Mouse (Mus musculus): ENCODE results near the gene Psmd2. TPM values are rescaled to one million over a fixed set of nuclear protein-coding genes. Genes with fewer than 3 reads are reported as not detected.

The Psmd2 gene
- polyA plus RNA-seq, 1 experiment from 2014 or later, result 339 TPM

DNA sequence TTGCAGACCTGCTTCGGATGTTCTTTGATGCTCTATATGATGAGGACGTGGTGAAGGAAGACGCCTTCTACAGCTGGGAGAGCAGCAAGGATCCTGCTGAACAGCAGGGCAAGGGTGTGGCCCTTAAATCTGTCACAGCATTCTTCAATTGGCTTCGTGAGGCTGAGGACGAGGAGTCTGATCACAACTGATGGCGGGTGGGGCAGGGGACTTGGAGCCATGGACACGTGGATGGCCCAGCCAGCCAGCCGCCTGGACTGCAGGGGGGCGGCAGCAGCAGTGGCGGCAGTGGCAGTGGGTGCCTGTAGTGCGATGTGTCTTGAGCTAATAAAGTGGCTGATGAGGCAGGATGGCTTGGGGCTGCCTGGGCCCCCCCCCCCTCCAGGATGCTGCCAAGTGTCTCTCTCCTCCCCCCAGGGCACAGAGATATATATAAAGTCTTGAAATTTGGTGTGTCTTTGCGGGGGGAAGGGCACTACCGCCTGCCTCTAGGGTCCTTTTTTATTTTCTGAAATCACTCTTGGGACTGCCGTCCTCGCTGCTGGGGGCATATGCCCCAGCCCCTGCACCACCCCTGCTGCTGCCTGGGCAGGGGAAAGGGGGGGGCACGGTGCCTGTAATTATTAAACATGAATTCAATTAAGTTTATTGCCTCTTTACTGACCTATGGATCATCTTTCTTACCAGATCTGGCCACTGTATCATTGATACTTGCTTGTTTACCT lies 41.0 kb downstream of the Psmd2 start:
- peaks cover 47% of the 10 kb centered on the region for H3K36me3 ChIP-seq
- peaks cover 29% of the 10 kb centered on the region for H3K4me1 ChIP-seq
- peaks cover 6% of the 10 kb centered on the region; the same call in 1 of the 2 replicates for H3K27me3 ChIP-seq
- no peak for ATAC-seq (ENCODE audit: insufficient number of reproducible peaks, insufficient read depth, low FRiP score, low TSS enrichment, low read depth)
- H3K4me2 ChIP-seq, result peak overlapping the region; percentile 83
- peak overlapping the region; percentile 63 for H3K4me3 ChIP-seq
- WGBS, result 44% methylated on average over 16 of the region's 16 CpGs
- H3K9ac ChIP-seq, result 0 out of 2 replicates have a peak overlapping the region, but pooled peaks have one; percentile 0
- no peak overlapping the region for H3K27ac ChIP-seq
- H3K9me3 ChIP-seq, result no peaks in the 10 kb centered on the region

DNA sequence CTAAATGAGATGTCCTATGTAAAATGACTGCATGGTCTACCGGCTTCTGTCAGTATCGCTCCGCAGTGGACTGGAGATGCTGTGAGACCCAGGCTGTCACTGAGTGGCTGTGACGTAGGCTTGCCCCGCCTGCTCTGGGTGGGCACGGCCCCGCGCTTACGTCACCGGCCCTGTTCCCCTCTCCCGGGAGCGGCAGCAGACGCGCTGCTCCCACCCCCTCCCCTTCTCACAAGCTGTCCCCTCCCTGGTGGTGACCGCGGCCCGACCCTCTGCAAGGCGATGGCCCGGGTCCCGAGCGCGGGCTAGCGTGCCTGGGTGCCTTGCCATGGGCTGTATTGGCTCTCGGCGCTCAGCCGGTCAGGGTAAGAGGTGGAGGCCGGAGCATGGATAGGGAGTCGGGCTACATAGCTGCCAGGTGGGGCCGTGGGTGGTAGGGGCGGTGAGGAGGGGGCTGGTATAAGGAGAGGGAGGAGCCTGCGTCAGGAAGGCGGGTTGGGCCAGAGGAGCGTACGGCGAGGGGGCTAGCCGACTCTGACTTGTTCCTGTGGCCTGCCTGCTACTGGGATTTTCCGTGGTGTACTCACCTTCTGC lies 41.8 kb downstream of the Psmd2 start, which contains the start of gene Fam131a:
Fam131a (plus strand) TSS at position 131 of the 591 bp plus-strand sequence.
- Histone ChIP-seq H3K9ac (peak within 1 kb of the TSS; percentile 75), H3K27me3 (peaks cover 6% of the 10 kb centered on the region; the same call in 1 of the 2 replicates), H3K4me3 (peak within 1 kb of the TSS; percentile 63), H3K27ac (peak within 1 kb of the TSS; percentile 87), H3K9me3 (no peaks in the 10 kb centered on the region), H3K4me2 (peak within 1 kb of the TSS; percentile 83), H3K36me3 (peaks cover 39% of the 10 kb centered on the region), H3K4me1 (peaks cover 29% of the 10 kb centered on the region)
- WGBS, result under 1% methylated on average over 35 of the region's 37 CpGs
- peak; percentile 86 for ATAC-seq (ENCODE audit: insufficient number of reproducible peaks, insufficient read depth, low FRiP score, low TSS enrichment, low read depth)

DNA sequence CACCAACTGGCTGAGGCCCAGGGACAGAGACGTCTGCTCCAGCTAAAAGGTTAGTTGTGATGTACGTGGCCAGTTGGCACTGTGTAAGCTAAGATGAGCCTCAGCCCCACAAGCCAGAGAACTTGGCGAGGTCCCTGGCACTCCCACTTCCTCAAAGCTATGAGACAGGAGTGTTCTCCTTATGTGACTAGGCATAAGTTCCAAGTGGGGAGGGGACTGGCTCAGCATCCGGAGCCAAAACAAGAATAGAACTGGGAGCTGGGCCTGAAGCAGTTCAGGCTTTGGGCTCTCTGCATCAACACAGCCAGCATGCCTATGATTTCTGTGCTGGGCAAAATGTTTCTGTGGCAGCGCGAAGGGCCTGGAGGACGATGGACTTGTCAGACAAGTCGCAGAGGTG lies 43.3 kb downstream of the Psmd2 start:
- no peak for ATAC-seq (ENCODE audit: insufficient number of reproducible peaks, insufficient read depth, low FRiP score, low TSS enrichment, low read depth)
- WGBS, result 70% methylated on average over 8 of the region's 8 CpGs
- H3K9me3 ChIP-seq, result no peaks in the 10 kb centered on the region
- peaks cover 31% of the 10 kb centered on the region for H3K36me3 ChIP-seq
- peak overlapping the region; percentile 77; the same call in 1 of the 2 replicates for H3K4me2 ChIP-seq
- H3K4me3 ChIP-seq, result no peak overlapping the region
- H3K27me3 ChIP-seq, result peaks cover 6% of the 10 kb centered on the region; the same call in 1 of the 2 replicates
- no peak overlapping the region for H3K9ac ChIP-seq
- peaks cover 29% of the 10 kb centered on the region for H3K4me1 ChIP-seq
- H3K27ac ChIP-seq, result no peak overlapping the region

DNA sequence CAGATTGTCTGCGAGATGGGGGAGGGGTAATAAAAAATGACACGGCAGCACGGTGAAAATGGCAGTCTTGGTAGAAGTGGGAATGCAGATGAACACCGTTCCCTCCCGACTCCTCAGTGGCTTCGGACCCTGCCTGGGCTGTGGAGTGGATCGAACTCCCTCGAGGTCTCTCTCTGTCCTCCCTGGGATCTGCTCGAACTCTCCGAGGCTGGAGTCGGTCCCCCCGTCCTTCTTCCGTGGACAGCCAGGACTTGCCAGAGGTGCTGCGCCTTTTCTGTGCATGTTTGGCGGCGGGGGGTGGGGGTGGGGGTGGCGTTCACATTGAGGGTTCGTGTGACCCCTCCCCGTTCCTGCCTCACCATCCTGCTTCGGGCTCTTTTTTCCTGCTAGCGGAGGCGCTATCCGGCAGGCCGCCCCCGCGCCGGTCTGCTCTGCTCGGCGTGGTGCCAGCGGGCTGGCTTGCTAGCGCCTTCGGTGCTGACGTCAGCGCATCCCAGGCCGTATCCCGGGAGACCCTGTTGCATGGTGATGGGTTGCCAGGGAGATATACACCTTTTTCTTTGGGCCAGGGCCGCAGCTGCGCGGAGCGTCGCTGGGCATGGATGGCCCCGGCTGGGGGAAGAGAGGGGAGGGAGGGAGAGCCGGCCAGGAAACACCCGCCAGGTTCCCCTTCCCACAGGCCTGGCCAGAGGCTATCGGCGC lies 44.3 kb downstream of the Psmd2 start:
- H3K27ac ChIP-seq, result no peak overlapping the region

DNA sequence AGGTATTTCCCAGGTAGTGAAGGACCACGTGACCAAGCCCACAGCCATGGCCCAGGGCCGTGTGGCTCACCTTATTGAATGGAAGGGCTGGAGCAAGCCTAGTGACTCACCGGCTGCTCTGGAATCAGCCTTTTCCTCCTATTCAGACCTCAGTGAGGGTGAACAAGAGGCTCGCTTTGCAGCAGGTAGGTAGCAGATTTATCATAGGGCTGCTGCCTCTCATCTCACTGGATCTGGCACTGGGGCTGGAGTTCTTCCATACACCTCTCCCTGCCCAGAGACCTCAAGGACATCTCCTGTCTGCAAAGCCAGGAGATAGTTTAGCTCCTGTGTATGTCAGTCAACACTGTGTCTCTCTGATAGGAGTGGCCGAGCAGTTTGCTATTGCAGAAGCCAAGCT lies 47.8 kb downstream of the Psmd2 start:
- H3K4me1 ChIP-seq, result peaks cover 31% of the 10 kb centered on the region
- no peak overlapping the region for H3K27ac ChIP-seq
- WGBS, result 77% methylated on average over 5 of the region's 5 CpGs
- no peak overlapping the region for H3K9ac ChIP-seq
- ATAC-seq (ENCODE audit: insufficient number of reproducible peaks, insufficient read depth, low FRiP score, low TSS enrichment, low read depth), result no peak
- H3K36me3 ChIP-seq, result peaks cover 24% of the 10 kb centered on the region
- no peaks in the 10 kb centered on the region for H3K9me3 ChIP-seq
- H3K4me2 ChIP-seq, result no peak overlapping the region
- no peak overlapping the region for H3K4me3 ChIP-seq
- H3K27me3 ChIP-seq, result peaks cover 6% of the 10 kb centered on the region; the same call in 1 of the 2 replicates

More for the DNA sequence above, 44.3 kb downstream of the Psmd2 start:
- Histone ChIP-seq H3K36me3 (peaks cover 25% of the 10 kb centered on the region), H3K9me3 (no peaks in the 10 kb centered on the region), H3K4me2 (peak overlapping the region; percentile 77), H3K4me1 (peaks cover 29% of the 10 kb centered on the region), H3K4me3 (peak overlapping the region; percentile 43), H3K9ac (peak overlapping the region; percentile 71), H3K27me3 (peaks cover 6% of the 10 kb centered on the region; the same call in 1 of the 2 replicates)
- peak; percentile 56 for ATAC-seq (ENCODE audit: insufficient number of reproducible peaks, insufficient read depth, low FRiP score, low TSS enrichment, low read depth)
- 2% methylated on average over 46 of the region's 46 CpGs for WGBS

DNA sequence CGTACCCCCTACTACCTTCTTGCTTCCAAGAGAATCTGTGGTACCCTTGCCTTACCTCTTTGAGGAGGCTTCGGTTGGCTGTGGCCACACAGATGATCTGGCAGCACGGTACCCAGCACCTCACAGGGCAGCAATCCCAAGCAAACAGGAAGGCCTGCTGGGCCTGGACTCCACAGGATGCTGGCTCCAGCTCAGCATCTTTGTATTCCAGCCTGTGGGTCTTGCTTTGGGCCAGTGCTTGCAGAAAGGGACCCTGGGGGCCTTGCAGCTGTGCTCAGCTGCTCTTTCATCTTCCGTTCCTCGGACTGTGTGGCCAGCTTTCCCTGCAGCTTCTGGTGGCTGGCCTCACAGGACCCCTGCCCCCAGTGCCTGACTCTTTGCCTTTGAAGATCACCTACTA lies 48.6 kb downstream of the Psmd2 start:
- Histone ChIP-seq H3K4me2 (no peak overlapping the region), H3K36me3 (peaks cover 26% of the 10 kb centered on the region), H3K27ac (no peak overlapping the region), H3K4me3 (no peak overlapping the region), H3K9me3 (no peaks in the 10 kb centered on the region), H3K27me3 (peaks cover 6% of the 10 kb centered on the region; the same call in 1 of the 2 replicates), H3K9ac (0 out of 2 replicates have a peak overlapping the region, but pooled peaks have one; percentile 17), H3K4me1 (peaks cover 27% of the 10 kb centered on the region)
- ATAC-seq (ENCODE audit: insufficient number of reproducible peaks, insufficient read depth, low FRiP score, low TSS enrichment, low read depth), result no peak
- 37% methylated on average over 5 of the region's 5 CpGs for WGBS

DNA sequence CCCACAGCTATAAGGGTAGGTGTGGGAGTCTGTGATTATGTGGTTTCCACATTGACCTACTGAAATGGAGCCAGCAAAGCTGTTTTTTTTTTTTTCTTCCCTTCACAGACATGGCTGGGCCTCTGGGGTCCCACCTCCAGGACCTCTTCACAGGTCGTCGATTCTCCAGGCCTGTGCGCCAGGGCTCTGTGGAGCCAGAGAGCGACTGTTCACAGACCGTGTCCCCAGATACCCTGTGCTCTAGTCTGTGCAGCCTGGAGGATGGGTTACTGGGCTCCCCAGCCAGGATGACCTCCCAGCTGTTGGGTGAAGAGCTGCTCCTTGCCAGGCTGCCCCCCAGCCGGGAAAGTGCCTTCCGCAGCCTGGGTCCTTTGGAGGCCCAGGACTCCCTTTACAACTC lies 49.9 kb downstream of the Psmd2 start:
- H3K27me3 ChIP-seq, result peaks cover under 1% of the 10 kb centered on the region; the same call in 1 of the 2 replicates
- no peak overlapping the region for H3K4me3 ChIP-seq
- peak; percentile 28; the same call in 1 of the 2 replicates for ATAC-seq (ENCODE audit: insufficient number of reproducible peaks, insufficient read depth, low FRiP score, low TSS enrichment, low read depth)
- H3K4me1 ChIP-seq, result peaks cover 19% of the 10 kb centered on the region
- H3K36me3 ChIP-seq, result peaks cover 38% of the 10 kb centered on the region
- 0 out of 2 replicates have a peak overlapping the region, but pooled peaks have one; percentile 36 for H3K4me2 ChIP-seq
- WGBS, result 55% methylated on average over 7 of the region's 7 CpGs
- peak overlapping the region; percentile 52 for H3K9ac ChIP-seq
- peak overlapping the region; percentile 81 for H3K27ac ChIP-seq
- no peaks in the 10 kb centered on the region for H3K9me3 ChIP-seq

DNA sequence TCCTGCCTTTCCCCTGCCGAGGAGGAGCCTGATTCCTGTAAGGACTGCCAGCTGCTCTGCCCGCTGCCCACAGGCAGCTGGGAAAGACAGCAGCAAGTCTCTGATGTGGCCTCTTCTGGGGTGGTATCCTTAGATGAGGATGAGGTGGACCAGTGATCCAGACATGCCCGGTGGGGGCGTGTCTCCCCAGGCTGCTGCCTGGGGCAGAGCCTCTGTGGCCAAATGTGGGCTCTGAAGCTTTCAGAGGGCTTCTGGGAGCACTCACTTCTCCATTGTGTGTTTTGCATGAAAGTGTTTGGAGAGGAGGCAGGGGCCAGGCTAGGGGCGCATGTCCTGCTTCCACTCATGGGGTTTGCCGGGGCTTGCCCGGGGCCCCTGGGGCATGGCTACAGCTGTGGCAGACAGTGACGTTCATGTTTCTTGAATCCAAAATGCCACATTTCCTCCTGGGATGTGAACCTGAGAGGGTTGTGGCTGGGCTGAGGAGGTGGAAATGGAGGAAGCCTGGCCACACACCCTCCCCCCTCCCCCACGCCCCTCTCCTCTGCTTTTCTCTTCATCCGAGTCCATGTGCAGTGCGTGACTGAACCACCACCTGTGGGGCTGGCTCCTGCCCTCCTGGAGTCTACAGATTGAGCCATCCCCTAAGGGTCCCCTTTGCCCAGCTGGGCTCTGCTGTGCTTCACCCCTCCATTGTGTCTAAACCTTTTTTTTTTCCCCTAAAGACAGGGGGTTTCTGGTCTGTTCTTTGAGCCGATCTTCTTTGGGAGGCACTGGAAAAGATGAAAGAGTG lies 50.5 kb downstream of the Psmd2 start:
- H3K27ac ChIP-seq, result peak overlapping the region; percentile 81
- H3K4me3 ChIP-seq, result no peak overlapping the region
- no peaks in the 10 kb centered on the region for H3K27me3 ChIP-seq
- H3K36me3 ChIP-seq, result peaks cover 44% of the 10 kb centered on the region
- peak overlapping the region; percentile 36 for H3K4me2 ChIP-seq
- H3K9ac ChIP-seq, result peak overlapping the region; percentile 52
- ATAC-seq (ENCODE audit: insufficient number of reproducible peaks, insufficient read depth, low FRiP score, low TSS enrichment, low read depth), result peak; percentile 62; the same call in 1 of the 2 replicates
- peaks cover 17% of the 10 kb centered on the region for H3K4me1 ChIP-seq
- H3K9me3 ChIP-seq, result no peaks in the 10 kb centered on the region
- WGBS, result 9% methylated on average over 12 of the region's 12 CpGs

DNA sequence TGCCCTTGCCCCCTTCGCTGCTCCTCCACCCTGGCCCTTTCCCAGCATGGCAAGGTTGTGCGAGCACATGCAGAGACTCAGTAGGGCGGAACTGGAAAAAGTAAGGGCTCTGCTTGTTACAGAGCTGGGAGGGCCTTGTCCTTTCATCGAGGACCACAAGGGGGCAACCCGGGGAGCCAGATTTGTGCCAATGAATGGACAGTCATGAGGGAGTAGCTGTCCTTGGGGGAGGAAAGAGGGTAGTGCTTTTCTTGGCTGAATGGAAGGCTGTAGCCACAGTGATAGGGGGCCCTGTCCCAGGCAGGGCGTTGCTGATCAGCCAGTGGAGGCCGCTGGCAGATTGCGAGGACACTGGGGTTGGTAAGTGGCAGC lies 51.1 kb downstream of the Psmd2 start:
- Histone ChIP-seq H3K36me3 (peaks cover 50% of the 10 kb centered on the region), H3K9me3 (no peaks in the 10 kb centered on the region), H3K27me3 (no peaks in the 10 kb centered on the region), H3K4me2 (peak overlapping the region; percentile 36; the same call in 1 of the 2 replicates), H3K27ac (peak overlapping the region; percentile 81), H3K9ac (peak overlapping the region; percentile 52), H3K4me1 (peaks cover 17% of the 10 kb centered on the region), H3K4me3 (no peak overlapping the region)
- 0 out of 2 replicates have a peak, but pooled peaks have one; percentile 2 for ATAC-seq (ENCODE audit: insufficient number of reproducible peaks, insufficient read depth, low FRiP score, low TSS enrichment, low read depth)
- WGBS, result 7% methylated on average over 8 of the region's 8 CpGs

DNA sequence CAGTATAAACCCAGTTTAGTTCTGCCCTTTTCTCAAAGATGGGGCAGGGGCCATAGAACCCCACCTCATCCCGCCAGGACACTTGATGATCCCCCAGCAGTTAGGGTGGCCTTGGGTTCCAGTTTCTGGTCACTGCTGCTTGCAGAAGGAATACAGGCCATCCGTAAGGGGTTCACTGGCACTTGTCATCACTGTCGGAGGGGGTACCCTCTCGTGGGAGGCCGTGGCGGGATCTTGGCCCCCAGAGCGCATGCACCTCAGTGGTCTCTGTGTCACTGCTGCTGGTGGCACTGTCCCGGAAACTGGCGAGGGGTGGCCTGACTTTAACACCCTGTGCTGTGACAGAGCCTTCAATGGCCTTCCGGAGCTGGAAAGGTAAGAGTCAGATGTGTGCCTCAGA lies 51.6 kb downstream of the Psmd2 start:
- Histone ChIP-seq H3K27ac (peak overlapping the region; percentile 81; the same call in 1 of the 2 replicates), H3K9ac (no peak overlapping the region), H3K27me3 (no peaks in the 10 kb centered on the region), H3K9me3 (no peaks in the 10 kb centered on the region), H3K36me3 (peaks cover 56% of the 10 kb centered on the region), H3K4me2 (no peak overlapping the region), H3K4me1 (peaks cover 17% of the 10 kb centered on the region), H3K4me3 (no peak overlapping the region)
- ATAC-seq (ENCODE audit: insufficient number of reproducible peaks, insufficient read depth, low FRiP score, low TSS enrichment, low read depth), result no peak
- WGBS, result 90% methylated on average over 10 of the region's 10 CpGs
